Mouse (Mus musculus) heart, adult 2 months (tissue): ENCODE measurements around the gene Foxb2. TPM values are rescaled to one million over a fixed set of nuclear protein-coding genes. Genes with fewer than 3 reads are reported as not detected.
"Not testable (repeated sequence)": the region's sequence is repeated elsewhere in the genome, so short reads cannot be mapped to it uniquely, and the experiment has no call there.

ENCODE experiments used
- DNase-seq, 2 experiments: peaks; one replicate each; pipeline ENCODE4 v3.0.0; 2021
- H3K27ac ChIP-seq: fragments of 200-600 bp; 2 replicates; pipeline ENCODE4 v1.8.1; 2022
- H3K27me3 ChIP-seq: fragments of 200-500 bp; 2 replicates; pipeline ENCODE4 v1.6.1; 2012; ENCODE audit warnings: mild to moderate bottlenecking, low read length, inconsistent platforms, mixed read lengths; ENCODE audit not compliant: control insufficient read depth, insufficient read depth
- H3K36me3 ChIP-seq: fragments of 200-500 bp; 2 replicates; pipeline ENCODE4 v1.6.1; 2012; ENCODE audit warnings: low read length, inconsistent platforms; ENCODE audit not compliant: control insufficient read depth, insufficient read depth
- H3K4me1 ChIP-seq: fragments of 200-500 bp; 2 replicates; pipeline ENCODE4 v1.6.1; 2011; ENCODE audit warnings: low read length; ENCODE audit not compliant: control insufficient read depth, insufficient read depth
- H3K4me3 ChIP-seq: fragments of 200-600 bp; 2 replicates; pipeline ENCODE4 v1.8.1; 2022
- H3K79me2 ChIP-seq: fragments of 200-500 bp; replicated peaks from 2 replicates; pipeline ENCODE4 v1.6.1; 2012; ENCODE audit warnings: mild to moderate bottlenecking, inconsistent platforms, low read length, moderate library complexity, mixed read lengths; ENCODE audit not compliant: control insufficient read depth, insufficient read depth
- H3K9ac ChIP-seq: fragments of 200-500 bp; 2 replicates; pipeline ENCODE4 v1.6.1; 2012; ENCODE audit warnings: low read depth, mild to moderate bottlenecking, control low read depth, inconsistent platforms, low read length, mixed read lengths
- CTCF ChIP-seq: fragments of 200-600 bp; IDR thresholded peaks from 2 replicates; pipeline ENCODE4 v1.8.1; 2022; ENCODE audit warnings: antibody characterized with exemption, mild to moderate bottlenecking, moderate library complexity
- EP300 ChIP-seq: fragments of 200-500 bp; IDR thresholded peaks from 2 replicates; pipeline ENCODE4 v1.6.1; 2011; ENCODE audit warnings: low read depth, low read length, control low read depth; ENCODE audit not compliant: insufficient read depth
- POLR2A ChIP-seq: fragments of 200-500 bp; IDR thresholded peaks from 2 replicates; pipeline ENCODE4 v1.6.1; 2011; ENCODE audit warnings: mild to moderate bottlenecking, low read depth, low read length, control low read depth; ENCODE audit not compliant: insufficient read depth
- WGBS: fragments of 180-500 bp; shearing (Covaris S2); methylation state at CpG from one replicate; pipeline ENCODE4 v1.1.7; 2018; 5-methylcytosine and 5-hydroxymethylcytosine counted together
- intact Hi-C: fragments of 180-260 bp; cut with DNase I; formaldehyde crosslinking; loops from one replicate; pipeline ENCODE4 v1.15.1; 2025
- polyA plus RNA-seq: library from polyadenylated mRNA; depleted of rRNA; stranded (reverse); fragments of >200 nt; gene quantifications from 2 replicates; pipeline ENCODE4 v1.2.3, GENCODE M21; 2012
- total RNA-seq, 2 experiments: library from RNA; stranded (reverse); gene quantifications; 2 replicates each; pipeline ENCODE4 v1.2.3; 2021

The Foxb2 gene
- total and polyA plus RNA-seq, 3 experiments, result not detected

DNA sequence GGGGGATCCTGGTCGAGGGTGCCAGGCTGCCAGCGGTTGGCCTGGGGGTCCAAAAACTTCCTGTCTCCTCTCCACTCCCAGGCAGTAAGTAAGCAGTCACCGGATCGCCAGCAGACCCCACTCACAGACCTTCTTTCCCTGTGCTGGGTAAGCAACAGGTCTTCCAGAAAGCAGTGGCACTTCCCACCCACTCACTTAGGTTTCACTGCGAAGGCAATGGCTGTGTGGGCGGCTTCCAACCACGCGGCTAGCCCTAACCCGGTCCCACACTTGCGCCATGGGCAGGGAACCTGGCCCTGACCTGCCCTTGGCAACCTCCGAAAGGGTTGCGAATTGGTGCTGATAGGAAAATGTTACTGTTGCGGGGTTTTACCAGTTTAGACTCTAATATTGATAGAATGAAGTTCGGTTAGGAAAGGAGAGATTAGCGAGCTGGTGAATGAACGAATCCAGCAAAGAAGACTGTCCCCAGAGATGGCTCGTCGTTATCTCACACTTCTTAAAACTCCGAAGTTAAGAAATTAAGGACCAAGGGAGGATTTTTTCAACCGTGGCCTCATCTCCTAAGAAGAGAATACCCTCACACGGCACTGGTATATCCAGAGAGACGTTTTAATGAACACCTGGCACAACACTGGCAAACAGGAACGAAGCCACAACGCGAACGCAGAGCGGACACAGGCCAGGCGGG lies 3.0 kb downstream of the Foxb2 start:
- H3K4me3 ChIP-seq, result no peak overlapping the region
- intact Hi-C loops, result no loop called here
- DNase-seq, result peak; percentile 6 to 21
- no peaks in the 10 kb centered on the region for H3K4me1 ChIP-seq
- H3K27ac ChIP-seq, result no peak overlapping the region
- no peak overlapping the region for H3K9ac ChIP-seq
- TF ChIP-seq EP300, result no peak
- no peak for TF ChIP-seq CTCF
- TF ChIP-seq POLR2A, result no peak
- H3K27me3 ChIP-seq, result peaks cover 38% of the 10 kb centered on the region
- H3K79me2 ChIP-seq, result no peaks in the 10 kb centered on the region
- H3K36me3 ChIP-seq, result no peaks in the 10 kb centered on the region
- WGBS, result 5% methylated on average over 28 of the region's 28 CpGs

DNA sequence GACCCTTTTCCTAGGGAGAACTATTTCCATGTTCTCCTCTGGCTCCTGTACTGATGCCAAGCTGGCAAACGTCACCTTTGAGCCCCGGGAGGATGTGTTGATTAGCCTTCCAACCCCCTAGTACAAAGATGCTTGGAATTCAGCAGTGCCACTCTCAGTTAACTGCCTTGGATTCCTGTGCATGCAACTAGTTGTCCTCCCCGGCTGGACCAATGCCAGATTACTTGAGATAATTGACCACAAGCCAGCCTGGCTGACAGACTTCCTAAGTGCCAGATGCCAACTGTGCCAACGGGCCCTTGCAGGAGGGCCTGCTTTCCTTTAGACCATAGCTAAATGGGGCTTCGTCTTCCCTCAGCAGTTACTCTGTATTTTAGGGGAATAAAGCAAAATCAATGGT lies 5.1 kb downstream of the Foxb2 start:
- DNase-seq, result peak; percentile 57 to 61
- Histone ChIP-seq H3K79me2 (no peaks in the 10 kb centered on the region), H3K9ac (no peak overlapping the region), H3K36me3 (no peaks in the 10 kb centered on the region), H3K4me3 (no peak overlapping the region), H3K4me1 (no peaks in the 10 kb centered on the region), H3K27me3 (peaks cover 25% of the 10 kb centered on the region), H3K27ac (no peak overlapping the region)
- intact Hi-C loops, result no loop called here
- TF ChIP-seq EP300 (no peak), POLR2A (no peak)
- 18% methylated on average over 5 of the region's 5 CpGs for WGBS

DNA sequence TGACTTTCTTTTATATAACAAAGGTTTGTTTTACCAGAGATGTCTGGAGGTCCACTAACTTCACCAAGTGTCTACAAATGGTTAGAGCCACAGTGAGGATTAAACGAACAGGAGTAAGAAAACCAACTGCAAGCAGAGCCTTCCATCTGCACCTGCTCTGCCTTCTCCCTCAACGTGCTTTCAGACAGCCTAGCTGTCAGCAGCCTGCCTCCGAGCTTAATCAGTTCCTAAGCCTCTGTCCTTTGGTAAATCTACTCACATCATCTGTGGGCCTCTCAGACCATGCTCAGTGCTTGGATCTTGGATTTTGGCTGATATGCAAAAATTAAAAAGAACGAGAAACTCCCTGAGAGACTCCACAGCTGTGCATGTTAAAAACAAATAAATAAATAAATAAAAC lies 15.0 kb downstream of the Foxb2 start:
- Histone ChIP-seq H3K79me2 (no peaks in the 10 kb centered on the region), H3K4me3 (no peak overlapping the region), H3K27me3 (no peaks in the 10 kb centered on the region), H3K27ac (no peak overlapping the region), H3K36me3 (no peaks in the 10 kb centered on the region), H3K4me1 (no peaks in the 10 kb centered on the region), H3K9ac (no peak overlapping the region)
- intact Hi-C loops, result no loop called here
- 61% methylated on average over 4 of the region's 4 CpGs for WGBS
- TF ChIP-seq CTCF, result no peak
- no peak for TF ChIP-seq EP300
- TF ChIP-seq POLR2A, result no peak
- DNase-seq, result no peak

DNA sequence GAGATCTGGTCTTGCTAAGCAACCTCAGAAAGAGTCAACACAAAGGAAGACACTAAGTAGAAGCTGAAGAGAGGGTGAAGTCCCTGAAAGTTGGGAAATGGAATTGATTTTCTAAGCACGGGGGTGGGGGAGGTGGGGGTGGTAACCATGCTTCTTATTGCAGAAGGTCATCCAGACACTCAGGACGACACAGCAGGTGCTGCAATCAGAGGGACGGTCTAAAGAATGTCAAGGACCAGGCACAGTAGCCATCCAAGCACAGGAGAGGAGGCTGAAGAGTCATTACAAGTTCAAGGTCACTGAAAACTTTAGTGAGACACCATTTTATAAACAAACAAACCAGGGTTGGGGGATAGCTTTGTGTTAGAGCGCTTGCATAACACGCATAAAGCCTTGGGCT lies 16.9 kb downstream of the Foxb2 start:
- Histone ChIP-seq H3K79me2 (no peaks in the 10 kb centered on the region), H3K4me1 (no peaks in the 10 kb centered on the region), H3K36me3 (no peaks in the 10 kb centered on the region), H3K27ac (no peak overlapping the region), H3K27me3 (no peaks in the 10 kb centered on the region), H3K9ac (no peak overlapping the region), H3K4me3 (no peak overlapping the region)
- no peak for DNase-seq
- no peak for TF ChIP-seq EP300
- TF ChIP-seq POLR2A, result no peak
- intact Hi-C loops, result no loop called here
- 67% methylated on average over 5 of the region's 5 CpGs for WGBS

DNA sequence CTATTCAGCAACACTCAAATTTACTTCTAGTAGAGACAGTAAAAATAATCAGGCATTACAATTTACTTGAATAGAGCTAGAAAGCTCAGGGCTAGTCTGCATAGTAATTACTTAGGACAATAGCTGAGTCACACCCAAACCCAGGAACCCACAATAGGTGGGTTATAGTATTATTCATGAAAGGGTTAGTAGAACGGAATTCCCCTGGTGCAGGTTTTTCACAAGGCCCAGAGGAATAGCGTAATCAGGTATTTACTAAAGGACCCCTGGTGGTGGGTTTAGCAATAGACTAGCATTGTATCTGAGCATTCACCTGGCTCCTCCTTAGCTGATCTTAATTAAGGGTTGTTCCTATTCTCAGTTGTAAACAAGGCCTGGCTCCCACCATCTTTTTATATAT lies 29.5 kb downstream of the Foxb2 start:
- H3K9ac ChIP-seq, H3K27ac ChIP-seq, H3K4me1 ChIP-seq, H3K79me2 ChIP-seq, DNase-seq, H3K4me3 ChIP-seq, intact Hi-C loops, H3K27me3 ChIP-seq, H3K36me3 ChIP-seq: not testable (repeated sequence)
- WGBS, result 91% methylated on average over 2 of the region's 2 CpGs

DNA sequence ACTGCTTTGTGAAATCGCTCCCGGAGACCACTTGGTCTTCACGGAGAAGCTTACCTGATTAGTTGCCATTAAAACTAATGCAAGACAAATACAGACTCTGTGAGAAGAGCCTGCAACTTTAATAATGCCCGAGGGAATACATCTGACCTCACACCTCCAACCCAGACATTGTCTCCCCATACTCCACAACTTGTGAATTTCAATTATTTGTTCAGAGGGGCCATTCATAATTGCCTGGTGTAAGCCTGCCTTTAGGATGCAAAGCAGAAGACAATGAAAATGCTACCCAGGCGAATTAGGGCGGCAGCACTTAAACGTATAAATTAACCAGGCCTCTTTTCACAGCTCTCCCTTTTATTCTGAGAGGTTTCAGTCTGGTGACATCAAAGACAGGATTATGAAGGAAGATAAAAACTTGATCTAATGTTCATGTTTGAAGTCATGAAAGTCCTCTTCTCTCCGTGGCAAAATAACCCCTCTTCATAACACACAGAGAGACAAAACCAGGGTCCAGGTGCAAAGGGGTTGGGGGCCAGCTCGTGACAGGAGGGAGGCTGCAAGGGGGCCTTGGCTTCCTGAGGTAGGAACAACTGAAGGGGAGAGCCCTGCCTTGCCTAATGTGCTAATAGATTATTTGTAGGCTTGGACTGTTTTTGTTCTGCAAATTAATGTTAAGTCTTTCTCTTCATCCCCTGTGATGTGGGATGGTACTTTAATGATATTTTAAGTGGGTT lies 31.9 kb downstream of the Foxb2 start:
- Histone ChIP-seq H3K4me3 (no peak overlapping the region), H3K79me2 (no peaks in the 10 kb centered on the region), H3K27ac (no peak overlapping the region), H3K36me3 (no peaks in the 10 kb centered on the region), H3K27me3 (no peaks in the 10 kb centered on the region), H3K4me1 (no peaks in the 10 kb centered on the region), H3K9ac (no peak overlapping the region)
- WGBS, result 56% methylated on average over 9 of the region's 9 CpGs
- TF ChIP-seq POLR2A (no peak), EP300 (no peak), CTCF (no peak)
- no peak for DNase-seq
- intact Hi-C loops, result no loop called here
